Mouse (Mus musculus) stomach, postnatal 0 days (tissue): Measurements from ENCODE around the gene Ift46.

ENCODE experiments used
- CTCF ChIP-seq: IDR thresholded peaks from 2 replicates; pipeline ENCODE4 v1.5.1; 2016; ENCODE audit warnings: antibody characterized with exemption, low read depth, mild to moderate bottlenecking, moderate library complexity
- EP300 ChIP-seq: optimal IDR thresholded peaks from 2 replicates; pipeline ENCODE3; 2016; ENCODE audit warnings: antibody characterized with exemption

DNA sequence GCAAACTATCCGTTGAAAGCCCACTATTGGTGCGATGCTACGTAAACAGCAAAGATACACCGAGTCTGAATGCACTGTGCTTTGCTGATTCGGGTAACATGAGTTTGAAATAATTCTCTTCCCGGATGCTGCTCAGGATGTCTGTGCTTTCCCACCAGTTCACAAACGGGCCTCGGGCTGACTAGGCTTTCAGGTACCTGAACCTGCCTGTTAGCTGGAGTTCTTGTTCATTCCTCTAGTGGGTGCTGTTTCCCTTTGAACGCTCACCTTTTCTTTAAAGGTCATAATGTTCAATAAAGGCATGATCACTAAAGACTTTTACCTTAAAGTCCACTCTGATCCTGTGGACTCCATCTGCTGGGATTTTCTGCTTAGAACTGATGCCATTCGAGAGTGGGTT lies 73.5 kb downstream of the Ift46 start:
- TF ChIP-seq CTCF, result peak; percentile 74
- no peak for TF ChIP-seq EP300
